Mouse (Mus musculus) heart, embryonic 12.5 days (tissue): ENCODE results near the gene Pth1r. TPM values are rescaled to one million over a fixed set of nuclear protein-coding genes. Genes with fewer than 3 reads are reported as not detected.

Experiments
- ATAC-seq: fragments of 200-750 bp; cut with Nextera tagmentation; 2 replicates; pipeline ENCODE4 v1.8.0; 2017; ENCODE audit warnings: moderate TSS enrichment, moderate library complexity; ENCODE audit not compliant: insufficient number of reproducible peaks, low FRiP score
- H3K27ac ChIP-seq: fragments of 300-500 bp; sonication (generic); 2 replicates; pipeline ENCODE4 v1.5.1; 2016; ENCODE audit warnings: mild to moderate bottlenecking, moderate library complexity; ENCODE audit not compliant: poor library complexity, severe bottlenecking
- H3K27me3 ChIP-seq: fragments of 300-500 bp; sonication (generic); replicated peaks from 2 replicates; pipeline ENCODE4 v1.6.1; 2016; ENCODE audit warnings: mild to moderate bottlenecking, moderate library complexity
- H3K36me3 ChIP-seq: fragments of 300-500 bp; sonication (generic); 2 replicates; pipeline ENCODE4 v1.6.1; 2016; ENCODE audit warnings: mild to moderate bottlenecking, moderate library complexity
- H3K4me1 ChIP-seq: fragments of 300-500 bp; sonication (generic); replicated peaks from 2 replicates; pipeline ENCODE4 v1.6.1; 2016; ENCODE audit warnings: mild to moderate bottlenecking
- H3K4me2 ChIP-seq: fragments of 300-500 bp; sonication (generic); 2 replicates; pipeline ENCODE4 v1.6.1; 2016; ENCODE audit warnings: mild to moderate bottlenecking, moderate library complexity
- H3K4me3 ChIP-seq: fragments of 300-500 bp; sonication (generic); 2 replicates; pipeline ENCODE4 v1.5.1; 2016; ENCODE audit warnings: mild to moderate bottlenecking
- H3K9ac ChIP-seq: fragments of 300-500 bp; sonication (generic); 2 replicates; pipeline ENCODE4 v1.6.1; 2016; ENCODE audit warnings: mild to moderate bottlenecking, moderate library complexity
- H3K9me3 ChIP-seq: fragments of 300-500 bp; sonication (generic); replicated peaks from 2 replicates; pipeline ENCODE4 v1.6.1; 2016; ENCODE audit warnings: mild to moderate bottlenecking, moderate library complexity
- WGBS: fragments of 180-500 bp; shearing (Covaris S2); methylation state at CpG from one replicate; pipeline ENCODE4 v1.1.7; 2016; 5-methylcytosine and 5-hydroxymethylcytosine counted together
- polyA plus RNA-seq: library from polyadenylated mRNA; unstranded; fragments of >200 nt; fragmentation: Nextera tagmentation; extraction: Ambion mirVana; gene quantifications from 2 replicates; pipeline ENCODE4 v1.2.1, GENCODE M21; 2016

Gene Pth1r
- polyA plus RNA-seq, 1 experiment from 2014 or later, result 45.8 TPM

GRCm38 (mm10) chr9:110682255-110682654, 64.7 kb downstream of the Pth1r start:
- WGBS, result 60% methylated on average over 5 of the region's 5 CpGs
- Histone ChIP-seq H3K36me3 (peaks cover 5% of the 10 kb centered on the region; the same call in 1 of the 2 replicates), H3K9ac (no peak overlapping the region), H3K9me3 (no peaks in the 10 kb centered on the region), H3K4me3 (no peak overlapping the region), H3K27me3 (no peaks in the 10 kb centered on the region), H3K27ac (0 out of 2 replicates have a peak overlapping the region, but pooled peaks have one; percentile 31), H3K4me2 (no peak overlapping the region), H3K4me1 (peaks cover 81% of the 10 kb centered on the region)
- no peak for ATAC-seq

GRCm38 (mm10) chr9:110681817-110682216, 65.1 kb downstream of the Pth1r start:
- no peaks in the 10 kb centered on the region for H3K9me3 ChIP-seq
- H3K9ac ChIP-seq, result no peak overlapping the region
- ATAC-seq, result no peak
- no peaks in the 10 kb centered on the region for H3K27me3 ChIP-seq
- peaks cover 5% of the 10 kb centered on the region; the same call in 1 of the 2 replicates for H3K36me3 ChIP-seq
- 78% methylated on average over 9 of the region's 9 CpGs for WGBS
- H3K4me2 ChIP-seq, result no peak overlapping the region
- H3K27ac ChIP-seq, result peak overlapping the region; percentile 31; the same call in 1 of the 2 replicates
- no peak overlapping the region for H3K4me3 ChIP-seq
- H3K4me1 ChIP-seq, result peaks cover 79% of the 10 kb centered on the region

DNA sequence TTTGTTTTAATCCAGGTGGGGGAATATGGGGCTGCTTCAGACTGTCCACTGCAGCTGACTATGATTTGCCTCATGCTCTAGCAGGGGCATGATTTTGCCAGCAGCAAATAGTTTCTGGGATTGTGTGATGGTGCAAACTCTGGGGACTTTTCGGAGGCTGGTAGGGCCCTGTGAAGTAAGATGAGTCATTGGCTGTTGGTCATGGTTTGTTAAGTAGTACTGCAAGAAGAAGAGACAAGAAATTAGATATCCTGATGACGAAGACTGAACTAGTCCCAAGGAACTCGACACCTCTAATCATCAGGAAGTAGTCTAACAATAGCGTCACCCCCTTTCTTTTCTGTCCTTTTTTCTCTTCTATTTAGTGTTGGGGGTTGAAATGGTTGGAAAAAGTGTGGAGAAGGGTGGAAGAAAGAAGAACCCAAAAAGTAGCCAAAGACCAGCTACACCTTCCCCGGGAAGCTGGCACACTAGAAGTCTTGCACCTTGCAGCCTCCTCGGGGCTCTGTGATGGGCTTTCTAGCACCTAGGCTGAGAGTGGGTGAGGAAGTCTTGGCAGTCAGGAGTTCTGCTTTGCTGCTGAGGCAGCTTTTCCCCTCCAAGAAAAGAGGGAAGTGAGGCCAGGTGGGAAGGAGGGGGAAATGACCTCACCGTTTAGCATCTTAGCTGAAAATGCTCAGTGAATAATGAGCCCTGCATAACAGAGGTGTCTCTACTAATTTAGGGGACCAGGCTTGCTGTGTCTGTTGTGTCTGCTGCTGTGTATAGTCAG, 66.0 kb downstream of the Pth1r start:
- H3K4me2 ChIP-seq, result no peak overlapping the region
- no peaks in the 10 kb centered on the region for H3K9me3 ChIP-seq
- ATAC-seq, result no peak
- H3K27ac ChIP-seq, result no peak overlapping the region
- H3K36me3 ChIP-seq, result peaks cover 5% of the 10 kb centered on the region; the same call in 1 of the 2 replicates
- H3K9ac ChIP-seq, result no peak overlapping the region
- peaks cover 79% of the 10 kb centered on the region for H3K4me1 ChIP-seq
- WGBS, result 70% methylated on average over 7 of the region's 7 CpGs
- no peak overlapping the region for H3K4me3 ChIP-seq
- no peaks in the 10 kb centered on the region for H3K27me3 ChIP-seq

GRCm38 (mm10) chr9:110678886-110679285, 68.1 kb downstream of the Pth1r start:
- Histone ChIP-seq H3K4me1 (peaks cover 79% of the 10 kb centered on the region), H3K27ac (no peak overlapping the region), H3K9ac (no peak overlapping the region), H3K4me2 (no peak overlapping the region), H3K9me3 (no peaks in the 10 kb centered on the region), H3K4me3 (no peak overlapping the region), H3K27me3 (no peaks in the 10 kb centered on the region), H3K36me3 (peaks cover 8% of the 10 kb centered on the region; the same call in 1 of the 2 replicates)
- 71% methylated on average over 5 of the region's 5 CpGs for WGBS
- ATAC-seq, result no peak

GRCm38 (mm10) chr9:110676492-110676911, 70.4 kb downstream of the Pth1r start:
- WGBS, result 68% methylated on average over 8 of the region's 8 CpGs
- no peaks in the 10 kb centered on the region for H3K9me3 ChIP-seq
- H3K4me1 ChIP-seq, result peaks cover 85% of the 10 kb centered on the region
- ATAC-seq, result no peak
- no peak overlapping the region for H3K4me2 ChIP-seq
- H3K27me3 ChIP-seq, result no peaks in the 10 kb centered on the region
- peaks cover 8% of the 10 kb centered on the region; the same call in 1 of the 2 replicates for H3K36me3 ChIP-seq
- H3K27ac ChIP-seq, result peak overlapping the region; percentile 52; the same call in 1 of the 2 replicates
- no peak overlapping the region for H3K4me3 ChIP-seq
- H3K9ac ChIP-seq, result no peak overlapping the region

DNA sequence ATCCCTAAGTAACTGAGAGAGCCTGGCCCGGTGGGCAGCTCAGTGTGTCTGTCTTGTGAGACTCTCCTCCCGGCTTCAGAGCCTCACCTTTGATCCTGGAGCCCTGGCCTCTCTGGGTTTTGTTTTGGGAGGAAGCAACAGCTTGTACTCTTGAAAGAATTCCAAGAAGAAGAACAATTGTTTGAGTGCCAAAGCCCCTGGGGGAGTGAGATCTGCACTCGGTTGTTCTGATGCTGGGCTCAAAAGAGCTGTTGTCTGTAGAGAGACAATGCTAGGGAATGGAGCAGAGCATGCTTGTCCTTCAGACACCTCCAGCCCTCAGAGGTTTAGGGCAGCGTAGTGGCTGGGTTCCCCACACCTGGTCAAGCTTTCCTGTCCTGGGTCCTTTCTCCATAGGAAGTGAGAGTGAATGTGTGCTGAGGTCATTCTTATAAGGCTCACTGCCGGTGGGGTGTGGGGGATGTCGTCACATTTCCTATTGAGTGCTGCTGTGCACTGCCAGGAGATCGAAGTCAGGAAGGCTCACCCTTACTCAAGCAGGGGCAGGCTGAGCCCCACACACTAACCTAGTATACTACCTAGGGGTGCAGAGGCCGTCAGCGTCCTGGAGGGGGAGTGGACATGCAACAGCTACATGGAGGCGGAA, 73.7 kb downstream of the Pth1r start:
- peak overlapping the region; percentile 3; the same call in 1 of the 2 replicates for H3K27ac ChIP-seq
- WGBS, result 55% methylated on average over 10 of the region's 10 CpGs
- H3K27me3 ChIP-seq, result no peaks in the 10 kb centered on the region
- H3K9me3 ChIP-seq, result no peaks in the 10 kb centered on the region
- H3K4me1 ChIP-seq, result peaks cover 99% of the 10 kb centered on the region
- H3K4me2 ChIP-seq, result no peak overlapping the region
- H3K9ac ChIP-seq, result peak overlapping the region; percentile 24; the same call in 1 of the 2 replicates
- H3K4me3 ChIP-seq, result no peak overlapping the region
- 0 out of 2 replicates have a peak, but pooled peaks cover 3% of the 10 kb centered on the region for H3K36me3 ChIP-seq
- no peak for ATAC-seq

- no peaks in the 10 kb centered on the region for H3K9me3 ChIP-seq
- peaks cover 99% of the 10 kb centered on the region for H3K4me1 ChIP-seq
- H3K27me3 ChIP-seq, result no peaks in the 10 kb centered on the region
- no peak overlapping the region for H3K4me2 ChIP-seq
- H3K4me3 ChIP-seq, result no peak overlapping the region
- 0 out of 2 replicates have a peak, but pooled peaks have one; percentile 10 for ATAC-seq
- WGBS, result 70% methylated on average over 7 of the region's 7 CpGs
- H3K27ac ChIP-seq, result peak overlapping the region; percentile 20; the same call in 1 of the 2 replicates
- 0 out of 2 replicates have a peak, but pooled peaks cover 3% of the 10 kb centered on the region for H3K36me3 ChIP-seq
- H3K9ac ChIP-seq, result peak overlapping the region; percentile 24; the same call in 1 of the 2 replicates
Observed at GRCm38 (mm10) chr9:110672462-110673106, 74.4 kb downstream of the Pth1r start.

Other genes with a start within 250 kb of the Pth1r start
- 26.4 and 28.5 TPM in 2 replicates for gene Setd2, start 214.5 kb downstream of the Pth1r start, polyA plus RNA-seq
- 22.9 and 26.0 TPM in 2 replicates for gene Nradd, start 122.7 kb downstream of the Pth1r start, polyA plus RNA-seq
- 1.9 and 2.4 TPM in 2 replicates for gene Nbeal2, start 93.0 kb downstream of the Pth1r start, polyA plus RNA-seq
- 120 and 123 TPM in 2 replicates for gene Ccdc12, start 90.6 kb downstream of the Pth1r start, polyA plus RNA-seq
- 3,437 and 3,612 TPM in 2 replicates for gene Myl3, start 5.3 kb downstream of the Pth1r start, polyA plus RNA-seq
- 0.14 TPM in 1 of 2 replicates, not detected in the other for gene Prss42, start 51.0 kb upstream of the Pth1r start, polyA plus RNA-seq
- not detected in 2 replicates for gene Prss44, start 66.8 kb upstream of the Pth1r start, polyA plus RNA-seq
- gene Prss43, start 79.5 kb upstream of the Pth1r start, polyA plus RNA-seq, result not detected in 2 replicates
- not detected in 2 replicates for gene Prss45, start 87.4 kb upstream of the Pth1r start, polyA plus RNA-seq
- gene Prss46, start 97.4 kb upstream of the Pth1r start, polyA plus RNA-seq, result not detected in 2 replicates
- 0.97 TPM in 1 of 2 replicates, not detected in the other for gene Prss50, start 110.8 kb upstream of the Pth1r start, polyA plus RNA-seq
- 1.3 and 1.4 TPM in 2 replicates for gene Als2cl, start 132.7 kb upstream of the Pth1r start, polyA plus RNA-seq
- gene Tmie, start 133.0 kb upstream of the Pth1r start, polyA plus RNA-seq, result 0.06 and 0.65 TPM in 2 replicates
- gene Fam240a, start 169.7 kb upstream of the Pth1r start, polyA plus RNA-seq, result not detected in 2 replicates
- gene Tdgf1, start 199.0 kb upstream of the Pth1r start, polyA plus RNA-seq, result not detected in 2 replicates
- 1.3 and 1.5 TPM in 2 replicates for gene Lrrc2, start 204.4 kb upstream of the Pth1r start, polyA plus RNA-seq
- gene Rtp3, start 243.4 kb upstream of the Pth1r start, polyA plus RNA-seq, result 0.09 TPM in 1 of 2 replicates, not detected in the other